Mouse (Mus musculus): Measurements from ENCODE around the gene Kank1. TPM values are rescaled to one million over a fixed set of nuclear protein-coding genes. Genes with fewer than 3 reads are reported as not detected.

Kank1 gene
- total RNA-seq (2017): not detected in 3 replicates

DNA sequence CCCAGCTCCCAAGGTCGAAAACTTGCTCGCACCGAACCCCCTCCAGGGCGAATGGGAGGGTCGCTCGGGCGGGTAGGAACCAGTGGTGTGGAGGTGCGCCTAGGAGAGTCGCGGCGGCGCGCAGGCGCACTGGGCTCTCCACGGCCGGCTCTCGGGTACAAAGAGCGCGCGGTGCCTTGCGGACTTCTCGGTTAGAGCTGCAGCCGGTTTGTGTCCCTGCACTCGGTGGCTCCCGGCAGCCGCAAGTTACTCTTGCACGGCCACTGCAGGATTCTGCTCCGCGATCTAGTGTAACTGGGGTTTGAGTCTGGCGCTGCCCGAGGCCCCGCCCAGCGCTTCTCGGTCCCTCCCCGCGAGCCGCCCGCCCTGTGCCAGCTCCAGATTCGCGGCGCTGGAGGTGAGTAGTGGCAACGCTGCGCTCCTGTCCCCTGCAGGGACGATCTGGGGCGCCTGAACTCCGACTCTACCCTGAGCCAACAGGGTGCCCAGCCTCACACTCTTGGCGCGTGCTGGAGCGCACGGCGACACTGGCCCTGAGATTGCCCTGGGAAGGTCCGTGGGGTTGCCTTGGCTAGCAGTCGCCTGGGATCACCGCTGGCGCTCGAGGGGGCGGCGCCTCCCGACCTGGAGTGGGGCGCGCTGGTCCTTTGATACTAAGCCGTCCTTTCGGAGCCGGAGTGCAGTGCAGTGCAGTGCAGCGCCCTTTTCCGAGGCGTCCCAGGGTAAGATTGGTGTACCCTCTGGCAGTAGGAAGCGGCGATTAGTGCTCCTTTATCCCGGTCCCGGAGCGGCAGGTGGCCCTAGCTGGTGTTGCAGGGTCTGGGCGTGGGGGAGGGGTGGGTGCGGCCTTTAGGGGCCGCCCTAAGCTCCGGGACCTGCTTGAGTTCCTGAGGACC lies at the start of gene Kank1:
Kank1 (plus strand) TSS at position 380 of the 896 bp plus-strand sequence.
- ATAC-seq (replicated peaks; ENCODE audit: insufficient number of reproducible peaks, low FRiP score, low TSS enrichment, poor library complexity, severe bottlenecking): no peak

- no peak for ATAC-seq (replicated peaks; ENCODE audit: insufficient number of reproducible peaks, low FRiP score, low TSS enrichment, poor library complexity, severe bottlenecking)
Measured at GRCm38 (mm10) chr19:25187681-25188080, 49.1 kb upstream of the Kank1 start.

- no peak for ATAC-seq (replicated peaks; ENCODE audit: insufficient number of reproducible peaks, low FRiP score, low TSS enrichment, poor library complexity, severe bottlenecking)
Measured at GRCm38 (mm10) chr19:25193751-25194150, 43.0 kb upstream of the Kank1 start.

DNA sequence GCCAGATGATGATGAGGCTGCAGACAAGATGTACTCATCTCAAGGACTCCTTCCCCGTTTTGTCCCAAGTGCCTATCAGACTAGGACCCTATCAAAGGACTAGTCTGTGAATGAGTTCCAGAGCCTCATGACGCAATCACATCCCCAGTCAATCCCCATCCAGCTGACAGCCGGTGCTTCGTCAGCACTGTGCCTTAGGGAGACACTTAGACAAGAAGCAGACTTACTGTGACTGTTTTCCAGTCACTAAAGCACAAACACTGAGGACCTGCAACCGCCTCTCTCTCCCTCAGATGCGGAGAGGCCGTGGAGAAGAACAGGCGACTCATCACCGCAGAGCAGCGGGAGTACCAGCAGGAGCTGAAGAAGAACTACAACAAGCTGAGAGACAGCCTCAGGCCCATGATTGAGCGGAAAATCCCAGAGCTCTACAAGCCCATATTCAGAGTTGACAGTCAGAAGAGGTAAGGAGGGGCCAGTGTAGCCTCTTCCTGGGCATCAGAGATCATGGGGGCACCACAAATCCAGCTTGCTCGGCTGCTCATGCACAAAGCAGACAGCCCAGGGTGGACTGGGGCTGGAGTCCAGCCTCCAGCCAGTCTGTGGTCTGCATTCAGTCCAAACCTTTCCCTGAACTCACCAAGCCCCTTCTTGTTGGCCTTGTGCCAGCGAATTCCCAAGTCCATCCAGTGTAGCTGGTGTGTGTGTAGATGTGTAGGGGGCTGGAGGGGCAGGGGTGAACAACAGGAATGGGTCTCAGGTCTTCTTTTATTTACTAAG lies 36.5 kb upstream of the Kank1 start:
- ATAC-seq (replicated peaks; ENCODE audit: insufficient number of reproducible peaks, low FRiP score, low TSS enrichment, poor library complexity, severe bottlenecking): no peak

DNA sequence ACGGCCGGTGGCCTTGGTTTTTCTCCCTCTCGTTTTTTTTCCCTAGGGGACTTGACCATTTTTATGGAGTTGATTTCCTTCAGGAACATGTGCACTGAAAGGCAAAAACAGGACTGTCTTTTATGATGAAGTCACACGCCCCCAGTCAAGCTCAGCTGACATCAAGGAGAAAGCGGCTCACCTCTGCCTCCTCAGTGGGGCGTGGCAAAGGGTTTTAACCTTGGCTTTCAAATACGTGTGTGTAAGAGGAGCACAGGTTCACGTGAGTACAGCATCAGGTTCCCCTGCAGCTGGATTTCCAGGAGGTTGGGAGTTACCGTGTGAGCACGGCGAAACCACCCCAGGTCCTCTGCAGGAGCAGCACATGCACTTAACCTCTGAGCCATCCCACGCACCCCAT lies 33.7 kb upstream of the Kank1 start:
- no peak for ATAC-seq (replicated peaks; ENCODE audit: insufficient number of reproducible peaks, low FRiP score, low TSS enrichment, poor library complexity, severe bottlenecking)

DNA sequence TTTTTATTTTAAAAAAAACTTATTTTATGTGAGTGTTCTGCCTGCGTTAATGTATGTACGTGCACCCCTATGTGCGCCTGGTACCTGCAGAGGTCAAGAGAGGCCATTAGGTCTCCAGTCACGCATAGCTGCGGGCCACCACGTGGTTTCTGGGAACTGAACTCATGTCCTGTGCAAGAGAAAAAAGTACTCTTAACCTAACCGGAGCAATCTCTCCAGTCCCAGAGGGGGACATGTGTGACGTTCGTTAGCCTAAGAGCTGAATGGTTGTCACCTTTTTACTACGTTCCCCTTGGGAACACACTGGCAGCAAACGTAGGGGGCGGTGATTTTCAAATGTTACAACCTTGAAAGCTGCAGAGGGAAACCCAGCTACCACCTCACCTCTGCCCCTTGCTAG lies 29.8 kb upstream of the Kank1 start:
- no peak for ATAC-seq (replicated peaks; ENCODE audit: insufficient number of reproducible peaks, low FRiP score, low TSS enrichment, poor library complexity, severe bottlenecking)

GRCm38 (mm10) chr19:25207731-25208361 lies 28.9 kb upstream of the Kank1 start:
- ATAC-seq (replicated peaks; ENCODE audit: insufficient number of reproducible peaks, low FRiP score, low TSS enrichment, poor library complexity, severe bottlenecking): no peak

DNA sequence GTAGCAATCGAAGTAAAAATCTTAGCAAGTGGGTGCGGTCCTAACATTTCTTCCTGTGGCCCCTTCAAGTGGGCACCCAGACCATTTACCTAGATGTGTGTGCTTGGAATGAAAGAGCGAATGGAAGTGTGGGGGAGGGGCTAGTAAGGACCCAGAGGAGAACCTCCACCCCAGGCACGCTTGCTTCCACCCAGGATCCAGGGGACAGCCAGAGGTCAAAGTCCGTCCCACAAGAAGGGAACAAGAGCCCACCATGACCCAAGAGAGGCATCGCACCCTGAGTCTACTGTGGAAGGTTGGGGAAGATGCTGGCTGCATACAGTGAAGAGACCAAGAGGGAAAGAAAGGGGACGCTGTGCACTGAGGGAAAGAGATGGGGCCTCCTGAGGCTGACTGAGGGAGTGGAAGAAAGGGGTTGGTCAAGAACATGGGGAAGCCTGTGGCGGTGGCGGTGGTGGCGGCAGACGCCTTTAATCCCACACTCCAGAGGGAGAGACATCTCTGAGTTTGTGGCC lies 28.1 kb upstream of the Kank1 start:
- ATAC-seq (replicated peaks; ENCODE audit: insufficient number of reproducible peaks, low FRiP score, low TSS enrichment, poor library complexity, severe bottlenecking): 0 out of 2 replicates have a peak, but pooled peaks have one; percentile 27

GRCm38 (mm10) chr19:25220611-25221010 lies 16.2 kb upstream of the Kank1 start:
- no peak for ATAC-seq (replicated peaks; ENCODE audit: insufficient number of reproducible peaks, low FRiP score, low TSS enrichment, poor library complexity, severe bottlenecking)

- ATAC-seq (replicated peaks; ENCODE audit: insufficient number of reproducible peaks, low FRiP score, low TSS enrichment, poor library complexity, severe bottlenecking): no peak
Measured at GRCm38 (mm10) chr19:25221964-25222640, 14.7 kb upstream of the Kank1 start.

- no peak for ATAC-seq (replicated peaks; ENCODE audit: insufficient number of reproducible peaks, low FRiP score, low TSS enrichment, poor library complexity, severe bottlenecking)
Measured at GRCm38 (mm10) chr19:25230058-25230974, 6.5 kb upstream of the Kank1 start.

GRCm38 (mm10) chr19:25230975-25231334 lies 5.8 kb upstream of the Kank1 start:
- no peak for ATAC-seq (replicated peaks; ENCODE audit: insufficient number of reproducible peaks, low FRiP score, low TSS enrichment, poor library complexity, severe bottlenecking)

GRCm38 (mm10) chr19:25232032-25232431 lies 4.7 kb upstream of the Kank1 start:
- no peak for ATAC-seq (replicated peaks; ENCODE audit: insufficient number of reproducible peaks, low FRiP score, low TSS enrichment, poor library complexity, severe bottlenecking)

DNA sequence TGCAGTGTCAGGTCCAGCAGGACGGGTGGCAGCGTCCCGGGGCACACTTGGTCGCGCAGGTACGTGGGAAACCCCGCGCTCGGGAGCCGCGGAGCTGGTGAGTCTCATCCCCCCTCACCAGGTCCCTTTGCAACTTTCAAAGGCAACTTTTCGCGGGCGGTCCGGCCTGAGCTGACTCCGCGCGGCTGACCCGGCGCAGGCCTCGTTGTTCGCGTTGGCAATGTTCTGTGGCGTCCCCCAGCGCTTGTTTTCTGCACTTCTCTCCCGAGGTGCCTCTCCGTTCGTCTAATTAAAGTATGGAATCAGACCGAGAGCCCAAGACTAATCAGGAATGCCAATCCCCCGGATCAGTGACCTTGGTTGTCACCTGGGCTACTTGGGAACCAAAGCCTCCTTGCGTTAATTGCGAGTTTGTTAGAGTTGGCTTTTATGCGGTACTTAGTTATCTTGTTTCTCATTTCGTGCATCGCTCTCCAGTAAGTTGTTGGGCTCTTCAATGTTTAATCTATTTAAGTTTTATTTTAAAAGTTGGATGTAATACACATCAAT lies 791 bp downstream of the Kank1 start:
- no peak for ATAC-seq (replicated peaks; ENCODE audit: insufficient number of reproducible peaks, low FRiP score, low TSS enrichment, poor library complexity, severe bottlenecking)

GRCm38 (mm10) chr19:25238121-25238520 lies 1.3 kb downstream of the Kank1 start:
- ATAC-seq (replicated peaks; ENCODE audit: insufficient number of reproducible peaks, low FRiP score, low TSS enrichment, poor library complexity, severe bottlenecking): no peak

DNA sequence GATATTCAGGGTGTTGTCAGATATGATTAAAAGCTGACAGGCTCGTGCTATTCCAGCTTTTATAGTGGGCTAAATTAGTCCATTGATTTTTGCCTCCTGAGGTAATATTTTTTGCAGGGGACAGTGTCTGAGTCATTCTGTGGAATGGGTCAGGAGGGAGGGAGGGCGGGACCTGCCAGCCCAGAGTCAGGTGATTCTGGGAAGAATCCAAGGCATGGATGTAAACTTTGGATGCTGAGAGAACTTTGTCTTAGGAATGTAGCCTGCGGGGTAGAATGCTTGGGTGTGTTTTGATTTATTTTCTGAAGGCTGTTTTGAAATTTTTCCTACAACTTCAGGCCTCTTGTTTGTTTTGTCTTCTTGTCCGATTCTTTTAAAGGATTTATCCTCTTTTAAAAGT lies 6.8 kb downstream of the Kank1 start:
- no peak for ATAC-seq (replicated peaks; ENCODE audit: insufficient number of reproducible peaks, low FRiP score, low TSS enrichment, poor library complexity, severe bottlenecking)

- no peak for ATAC-seq (replicated peaks; ENCODE audit: insufficient number of reproducible peaks, low FRiP score, low TSS enrichment, poor library complexity, severe bottlenecking)
Measured at GRCm38 (mm10) chr19:25246062-25246461, 9.3 kb downstream of the Kank1 start.
